In genomic region chr17:80802622-80803021, GRCm38 (mm10) we compare ENCODE assay signal across 9 mouse cellular contexts.
DNase-seq lines count a peak whose midpoint lies in the region; ATAC-seq lines count a peak whose summit lies in the region.
"Had no signal": no experiment of that assay in that cellular context is flagged by ENCODE, and none has a peak within 500 bp of the region (broad histone marks: within the 10 kb centered on the region; RNA-seq: fewer than 3 reads in every experiment).

No protein-coding gene starts in this region.

- H3K9ac ChIP-seq in hindbrain, embryonic 11.5 days (ENCODE audit: low read depth, low read length), result no peak overlapping the region
- H3K9ac ChIP-seq: liver, embryonic 15.5 days had no signal

- no peaks in the 10 kb centered on the region for H3K9me3 ChIP-seq in hindbrain, embryonic 11.5 days (ENCODE audit: control insufficient read depth, low read length)
- H3K9me3 ChIP-seq: liver, embryonic 15.5 days had no signal

- no peak for ATAC-seq in hindbrain, embryonic 11.5 days (ENCODE audit: low FRiP score)

- peak; percentile 16 to 40 for DNase-seq in adrenal gland, postnatal 36 days
- DNase-seq in adrenal gland, postnatal 25 days, result no peak
- peak; percentile 51 for DNase-seq in testis, postnatal 10 days (ENCODE audit: low spot score)
- DNase-seq in testis, postnatal 14 days (ENCODE audit: low spot score), result no peak
- DNase-seq in kidney, postnatal 4 days, result peak; percentile 41 to 54
- no peak for DNase-seq in frontal cortex, postnatal 25 days (ENCODE audit: low spot score in 2 of 2)
- DNase-seq in thymus, postnatal 0 days (ENCODE audit: low spot score), result no peak
- no peak for DNase-seq in hindbrain, embryonic 11.5 days (ENCODE audit: low spot score)

- H3K36me3 ChIP-seq in hindbrain, embryonic 11.5 days (ENCODE audit: control insufficient read depth, insufficient read depth, low read length), result no peaks in the 10 kb centered on the region
- H3K36me3 ChIP-seq: liver, embryonic 15.5 days had no signal

- H3K27ac ChIP-seq in hindbrain, embryonic 11.5 days (ENCODE audit: low read depth, low read length), result no peak overlapping the region
- H3K27ac ChIP-seq: liver, embryonic 15.5 days had no signal

- H3K4me1 ChIP-seq in hindbrain, embryonic 11.5 days (replicated peaks; ENCODE audit: control insufficient read depth, insufficient read depth, low read length), result no peaks in the 10 kb centered on the region

- H3K27me3 ChIP-seq in hindbrain, embryonic 11.5 days (ENCODE audit: control insufficient read depth, insufficient read depth, low read length), result no peaks in the 10 kb centered on the region
- H3K27me3 ChIP-seq: liver, embryonic 15.5 days had no signal

- 76% methylated on average over 10 of the region's 10 CpGs for WGBS in hindbrain, embryonic 11.5 days

- H3K4me2 ChIP-seq in hindbrain, embryonic 11.5 days (replicated peaks; ENCODE audit: low read depth, low read length), result no peak overlapping the region
- H3K4me2 ChIP-seq: liver, embryonic 15.5 days had no signal

- H3K4me3 ChIP-seq in hindbrain, embryonic 11.5 days (ENCODE audit: low read depth, low read length), result no peak overlapping the region
- H3K4me3 ChIP-seq: liver, embryonic 15.5 days had no signal

Comparison
In these comparisons a context has a peak if more than half of its experiments do, and no peak if none do; other contexts are left out.
1. DNase-seq: peak in adrenal gland, postnatal 36 days (2 of 2), testis, postnatal 10 days (single experiment) and kidney, postnatal 4 days (2 of 2); none in adrenal gland, postnatal 25 days (single experiment), testis, postnatal 14 days (single experiment), frontal cortex, postnatal 25 days (0 of 2), thymus, postnatal 0 days (single experiment) and hindbrain, embryonic 11.5 days (single experiment).